Mouse (Mus musculus) thymus, postnatal 4 days (tissue): ENCODE data around the gene Dut.
"Not testable (repeated sequence)": the region's sequence is repeated elsewhere in the genome, so short reads cannot be mapped to it uniquely, and the experiment has no call there.

Source experiments
- DNase-seq: peaks from one replicate; pipeline ENCODE4 v3.0.0; 2021

The Dut gene

GRCm38 (mm10) chr2:125255886-125256285 lies 8.9 kb downstream of the Dut start:
- DNase-seq, result no peak

GRCm38 (mm10) chr2:125259230-125260120 lies 12.5 kb downstream of the Dut start:
- DNase-seq, result peak; percentile 32

GRCm38 (mm10) chr2:125260326-125260725 lies 13.3 kb downstream of the Dut start:
- DNase-seq, result no peak

GRCm38 (mm10) chr2:125263056-125263455 lies 16.1 kb downstream of the Dut start:
- no peak for DNase-seq

- no peak for DNase-seq
Observed at GRCm38 (mm10) chr2:125263753-125264152, 16.8 kb downstream of the Dut start.

- DNase-seq, result no peak
Observed at GRCm38 (mm10) chr2:125268876-125269275, 21.9 kb downstream of the Dut start.

GRCm38 (mm10) chr2:125275617-125276016 lies 28.6 kb downstream of the Dut start:
- DNase-seq, result no peak

GRCm38 (mm10) chr2:125276692-125277091 lies 29.7 kb downstream of the Dut start:
- no peak for DNase-seq

- no peak for DNase-seq
Observed at GRCm38 (mm10) chr2:125278474-125278873, 31.5 kb downstream of the Dut start.

- not testable (repeated sequence) for DNase-seq
Observed at GRCm38 (mm10) chr2:125279995-125280394, 33.0 kb downstream of the Dut start.

GRCm38 (mm10) chr2:125282334-125283206 lies 35.6 kb downstream of the Dut start:
- no peak for DNase-seq

- DNase-seq, result no peak
Observed at GRCm38 (mm10) chr2:125285777-125286176, 38.8 kb downstream of the Dut start.

GRCm38 (mm10) chr2:125290197-125290965 lies 43.4 kb downstream of the Dut start:
- no peak for DNase-seq

GRCm38 (mm10) chr2:125291101-125291500 lies 44.1 kb downstream of the Dut start:
- DNase-seq, result no peak

GRCm38 (mm10) chr2:125292616-125293015 lies 45.6 kb downstream of the Dut start:
- no peak for DNase-seq

GRCm38 (mm10) chr2:125293969-125294491 lies 47.0 kb downstream of the Dut start:
- no peak for DNase-seq

- DNase-seq, result no peak
Observed at GRCm38 (mm10) chr2:125295526-125295925, 48.5 kb downstream of the Dut start.

- DNase-seq, result no peak
Observed at GRCm38 (mm10) chr2:125298841-125299240, 51.9 kb downstream of the Dut start.

- no peak for DNase-seq
Observed at GRCm38 (mm10) chr2:125301877-125302624, 55.1 kb downstream of the Dut start.

- no peak for DNase-seq
Observed at GRCm38 (mm10) chr2:125302625-125302924, 55.6 kb downstream of the Dut start.

- DNase-seq, result peak; percentile 32
Observed at GRCm38 (mm10) chr2:125303764-125304384, 56.9 kb downstream of the Dut start.

- DNase-seq, result no peak
Observed at GRCm38 (mm10) chr2:125304746-125305145, 57.8 kb downstream of the Dut start.
